Mouse (Mus musculus) brain, adult 2 months (tissue): ENCODE measurements around the gene Slc4a4.

Experiments
- DNase-seq: peaks from one replicate; pipeline ENCODE4 v3.0.0; 2011; ENCODE audit warnings: low read depth, low spot score

The Slc4a4 gene

DNA sequence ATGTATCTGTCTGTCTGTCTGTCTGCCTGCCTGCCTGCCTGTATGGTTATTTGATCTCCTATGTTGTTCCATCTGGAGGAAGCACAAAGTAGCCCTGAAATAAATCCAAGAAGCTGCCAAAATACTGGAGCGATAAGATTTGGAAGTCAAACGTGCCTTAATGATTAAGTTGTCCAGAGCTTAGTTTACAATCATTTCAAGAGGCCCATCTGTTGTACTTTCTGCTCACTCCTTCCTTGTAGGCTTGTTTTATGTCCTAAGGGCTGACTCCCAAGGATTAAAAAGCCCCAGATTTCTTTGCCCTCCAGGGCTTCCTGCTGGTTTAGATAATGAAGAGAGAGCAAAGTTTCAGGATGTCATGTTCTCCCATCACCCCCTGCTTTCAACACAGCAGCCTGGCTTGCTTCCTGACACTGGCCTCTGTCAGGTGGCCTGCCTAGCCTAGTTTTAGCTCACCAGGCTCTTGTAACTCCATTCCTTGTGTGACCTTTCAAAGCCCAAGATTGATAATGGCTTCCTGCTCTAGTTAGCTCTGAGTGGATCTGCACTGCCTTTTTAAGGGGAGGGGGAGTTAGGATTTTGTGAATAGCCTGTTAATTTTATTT is 262.9 kb downstream of the Slc4a4 start:
- peak; percentile 26 for DNase-seq

DNA sequence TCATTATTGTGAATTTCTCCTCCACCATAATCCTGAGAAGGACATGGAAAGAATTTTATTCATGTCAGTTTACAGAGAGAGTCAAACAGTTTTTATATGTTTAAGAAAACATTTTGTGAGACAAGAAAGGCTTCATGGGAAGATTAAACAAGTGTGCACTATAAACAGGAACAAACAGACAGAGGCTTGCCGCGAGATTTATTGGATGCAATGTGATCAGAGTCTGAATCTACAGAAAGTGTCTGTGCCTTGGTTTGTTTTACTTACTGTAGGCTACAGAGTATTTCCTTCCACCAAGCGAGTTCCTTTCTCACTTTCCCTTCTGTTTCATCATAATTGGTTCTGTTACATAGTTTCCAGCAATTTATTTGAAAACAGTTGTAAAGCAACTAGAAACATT is 264.5 kb downstream of the Slc4a4 start:
- DNase-seq: no peak

DNA sequence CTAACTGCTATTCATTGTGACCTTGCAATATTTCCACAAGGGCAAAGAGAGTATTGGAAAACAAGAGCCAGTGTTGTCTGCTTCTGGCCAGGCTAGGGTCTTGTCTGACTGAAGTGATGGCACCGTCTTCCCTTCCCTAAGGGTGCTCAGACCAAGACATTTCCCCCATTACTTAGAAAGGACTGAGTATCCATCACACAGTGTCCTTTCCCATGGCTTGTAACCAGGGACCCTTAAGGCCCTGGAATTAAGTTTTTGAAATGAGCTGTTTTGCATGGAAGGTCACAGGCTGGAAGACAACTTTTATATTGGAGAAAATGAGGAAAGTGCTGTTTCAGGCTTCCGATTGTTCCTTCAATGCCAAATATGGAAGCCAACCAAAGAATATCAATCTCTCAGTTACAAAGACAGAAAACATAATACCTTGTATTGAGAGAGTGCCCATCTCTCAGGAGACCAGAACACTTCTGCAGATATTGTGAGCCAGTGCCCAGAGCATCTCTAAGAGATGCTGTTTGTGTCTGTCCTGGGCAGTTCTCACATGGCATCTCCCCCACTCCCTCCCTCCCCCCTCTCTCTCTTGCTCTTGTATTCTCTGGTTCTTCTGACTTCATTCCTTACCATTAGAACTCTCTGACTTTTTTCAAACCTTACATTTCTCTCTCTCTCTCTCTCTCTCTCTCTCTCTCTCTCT is 284.6 kb downstream of the Slc4a4 start:
- no peak for DNase-seq

DNA sequence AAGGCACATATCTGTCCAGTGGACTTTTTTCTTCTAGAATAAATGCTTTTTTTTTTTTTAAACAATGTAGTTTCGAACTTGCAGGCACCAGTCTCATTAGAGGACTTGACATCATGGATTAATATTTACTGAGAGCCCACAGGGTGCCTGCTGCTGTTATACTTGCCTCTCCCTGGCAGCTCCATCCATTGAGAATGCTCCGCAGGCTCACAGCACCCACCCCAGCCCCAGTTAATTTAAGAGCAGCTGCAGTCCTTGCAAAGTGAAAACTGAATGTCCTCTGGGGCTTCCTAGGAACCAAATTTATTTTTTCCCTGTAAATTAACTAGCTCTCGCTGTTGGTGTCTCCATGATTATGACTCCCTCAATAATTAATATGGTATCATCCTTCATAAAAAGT is 303.4 kb downstream of the Slc4a4 start:
- peak; percentile 15 for DNase-seq

DNA sequence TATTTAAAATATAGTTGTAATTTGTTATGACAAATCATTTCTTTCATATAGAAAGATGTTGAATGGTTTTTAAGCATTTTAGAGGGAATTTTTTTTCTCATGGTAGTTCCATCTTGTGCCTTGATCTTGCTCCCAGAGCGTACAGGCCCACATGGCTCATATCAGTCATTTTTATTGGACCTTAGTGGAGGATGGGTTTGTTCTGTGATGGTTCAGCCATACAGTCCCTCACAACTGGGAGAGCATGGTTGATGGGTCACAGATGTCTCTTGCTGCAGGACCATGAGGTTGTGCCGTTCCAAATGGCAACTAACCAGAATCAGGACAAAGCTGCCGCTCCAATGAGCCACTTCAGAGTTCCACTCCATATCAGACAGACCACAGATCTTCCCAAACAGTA is 308.0 kb downstream of the Slc4a4 start:
- no peak for DNase-seq

DNA sequence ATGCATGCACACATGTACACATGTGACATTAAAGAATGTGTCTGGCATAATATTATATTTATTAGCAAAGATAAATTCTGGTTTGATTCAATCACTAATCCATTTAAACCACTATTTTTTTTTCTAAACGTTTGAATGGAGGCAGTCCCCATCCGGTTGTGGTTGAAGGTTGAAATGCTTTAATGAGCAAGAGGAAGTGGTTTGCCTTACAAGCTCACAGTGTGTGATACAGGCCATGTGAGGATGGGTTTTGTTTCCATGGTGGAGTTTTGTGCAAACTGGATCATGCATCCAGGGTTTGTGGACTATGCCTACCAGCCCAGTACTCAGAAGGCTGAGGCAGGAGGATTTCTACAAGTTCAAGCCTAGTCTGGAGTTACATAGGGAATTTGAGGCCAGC is 311.9 kb downstream of the Slc4a4 start:
- DNase-seq: no peak

DNA sequence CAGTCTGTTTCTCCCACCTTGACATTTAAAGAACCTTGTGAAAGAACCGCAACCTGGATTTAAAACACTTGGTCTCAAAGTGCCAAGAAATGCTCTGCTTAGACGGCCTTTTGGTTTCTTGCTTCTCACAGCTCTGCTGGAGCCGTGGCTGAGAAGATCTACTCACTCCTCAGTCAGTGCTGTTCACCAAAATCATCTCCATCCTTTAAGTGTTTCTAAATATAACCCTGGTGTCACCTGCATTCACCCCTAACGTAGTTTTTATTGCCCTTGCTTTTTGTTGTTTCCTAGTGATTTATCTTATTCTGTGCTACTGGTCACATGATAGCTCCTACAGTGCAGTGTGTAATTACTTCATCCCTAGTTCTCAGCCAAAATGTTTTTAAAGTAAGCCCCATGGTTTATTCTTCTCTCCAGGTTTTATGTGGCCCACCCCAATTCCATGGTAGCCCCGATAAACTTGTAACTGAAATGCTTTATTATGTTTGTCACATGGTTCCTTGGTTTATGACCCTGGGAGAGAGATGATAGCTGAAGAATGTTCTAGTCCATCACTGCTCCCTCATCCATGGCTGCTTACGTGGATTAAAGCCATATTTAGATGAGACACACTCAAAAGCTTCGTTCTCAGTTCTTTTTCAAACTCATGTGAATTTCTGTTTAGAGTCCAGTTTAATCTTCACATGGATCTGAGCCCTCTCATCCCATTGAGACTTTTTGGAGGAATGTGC is 323.5 kb downstream of the Slc4a4 start:
- no peak for DNase-seq

DNA sequence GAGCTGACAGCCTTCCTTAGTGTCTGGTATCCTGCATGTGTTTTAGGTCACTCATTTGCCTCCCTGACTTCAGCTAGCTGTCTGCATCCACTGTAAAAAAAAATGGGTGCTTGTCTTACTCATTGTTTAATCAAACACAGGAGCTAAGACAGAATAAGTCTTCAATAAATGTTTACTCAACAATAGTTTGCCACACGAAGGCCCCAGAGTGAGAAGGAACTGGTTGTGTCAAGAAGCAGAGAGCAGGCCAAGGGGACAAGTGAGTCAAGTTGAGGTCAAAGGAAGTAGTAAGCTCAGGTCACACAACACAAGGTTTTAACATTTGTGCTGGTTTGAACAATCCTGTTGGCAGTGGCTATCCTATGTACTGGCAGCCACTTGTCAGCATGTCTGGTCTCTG is 324.4 kb downstream of the Slc4a4 start:
- no peak for DNase-seq

DNA sequence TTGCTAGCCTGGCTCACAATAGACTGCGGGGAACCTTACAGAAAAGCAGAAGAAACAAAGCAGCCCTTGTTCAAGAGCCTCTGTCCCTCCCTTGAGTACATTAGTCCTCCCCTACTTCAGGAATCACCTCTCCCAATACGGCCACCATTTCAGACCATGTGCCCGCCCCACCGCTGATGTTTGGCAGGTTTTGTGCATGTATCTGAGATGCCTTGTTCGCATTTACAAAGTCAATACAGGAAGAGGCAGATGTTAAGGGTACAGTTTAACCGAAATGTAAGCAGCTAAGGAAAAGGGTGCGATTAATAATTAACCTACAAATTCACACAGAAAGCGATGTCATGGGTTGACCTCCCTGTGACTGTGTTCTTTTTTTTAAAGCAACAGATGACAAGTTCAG is 331.6 kb downstream of the Slc4a4 start:
- DNase-seq: no peak

DNA sequence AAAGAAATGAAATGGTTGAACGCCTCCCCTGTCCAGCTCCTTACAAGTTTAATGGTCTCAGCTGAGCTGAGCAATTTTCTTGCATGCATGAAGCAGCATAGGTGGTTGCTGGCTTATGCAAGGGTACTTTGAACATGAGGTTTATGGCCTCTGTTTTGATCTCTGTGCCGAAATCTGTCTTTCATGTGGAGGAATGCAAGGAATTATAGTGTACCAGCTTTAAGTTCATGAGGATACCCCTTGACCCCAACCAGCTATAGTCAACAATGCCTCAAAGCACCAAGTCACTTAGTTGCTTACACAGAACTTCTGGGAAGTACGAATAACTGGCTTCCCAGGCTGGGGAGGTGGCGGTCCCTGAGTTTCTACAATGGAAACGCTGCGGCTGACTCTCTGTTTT is 332.1 kb downstream of the Slc4a4 start:
- DNase-seq: no peak

DNA sequence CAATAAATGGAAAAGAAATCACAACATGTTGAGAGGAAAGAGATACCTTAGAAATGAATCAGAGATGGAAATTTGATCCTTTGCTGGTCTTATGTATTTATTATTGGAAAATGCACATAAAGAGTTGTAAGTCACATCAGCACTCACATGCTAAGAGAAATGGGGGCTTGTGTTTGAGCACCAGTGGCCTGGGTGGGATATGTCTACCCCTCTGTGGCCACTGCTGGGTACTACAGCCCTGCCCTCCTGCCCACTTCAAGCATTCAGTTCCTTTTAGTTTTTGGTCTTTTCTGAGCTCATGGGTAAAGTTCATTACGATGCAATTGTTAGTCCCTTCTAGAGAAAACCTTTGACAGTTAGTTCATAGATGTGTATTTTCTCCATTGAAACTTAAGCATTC is 335.0 kb downstream of the Slc4a4 start:
- DNase-seq: peak; percentile 50

DNA sequence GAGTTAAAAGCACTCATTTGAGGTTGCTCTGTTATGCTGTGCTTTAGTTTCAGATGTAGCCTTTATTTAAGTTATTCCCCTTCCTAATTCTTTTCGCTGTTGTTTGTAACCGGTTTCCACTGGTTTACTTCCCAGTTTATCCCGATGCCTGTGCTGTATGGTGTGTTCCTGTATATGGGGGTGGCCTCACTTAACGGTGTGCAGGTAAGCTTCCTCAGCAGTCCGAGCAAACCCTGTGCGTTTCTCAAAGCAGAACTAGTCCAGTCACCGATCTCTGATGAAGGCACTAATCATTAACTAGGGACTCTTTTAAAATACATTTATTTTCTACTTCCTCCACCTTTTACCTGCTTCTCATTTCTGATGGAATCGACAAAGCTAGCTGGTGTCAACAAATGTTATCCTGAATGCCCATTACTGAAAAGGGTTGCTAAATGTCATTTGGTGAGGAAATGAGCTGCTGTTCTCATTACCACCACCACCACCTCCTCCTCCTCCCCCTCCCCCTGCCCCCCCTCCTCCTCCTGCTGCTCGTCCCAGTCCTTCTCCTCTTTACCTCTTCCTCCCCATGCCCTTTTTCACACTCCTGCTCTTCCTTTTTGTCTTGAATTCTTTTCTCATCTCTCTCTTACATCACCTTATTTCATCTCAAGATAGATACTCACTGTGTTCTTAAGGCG is 336.6 kb downstream of the Slc4a4 start:
- no peak for DNase-seq

DNA sequence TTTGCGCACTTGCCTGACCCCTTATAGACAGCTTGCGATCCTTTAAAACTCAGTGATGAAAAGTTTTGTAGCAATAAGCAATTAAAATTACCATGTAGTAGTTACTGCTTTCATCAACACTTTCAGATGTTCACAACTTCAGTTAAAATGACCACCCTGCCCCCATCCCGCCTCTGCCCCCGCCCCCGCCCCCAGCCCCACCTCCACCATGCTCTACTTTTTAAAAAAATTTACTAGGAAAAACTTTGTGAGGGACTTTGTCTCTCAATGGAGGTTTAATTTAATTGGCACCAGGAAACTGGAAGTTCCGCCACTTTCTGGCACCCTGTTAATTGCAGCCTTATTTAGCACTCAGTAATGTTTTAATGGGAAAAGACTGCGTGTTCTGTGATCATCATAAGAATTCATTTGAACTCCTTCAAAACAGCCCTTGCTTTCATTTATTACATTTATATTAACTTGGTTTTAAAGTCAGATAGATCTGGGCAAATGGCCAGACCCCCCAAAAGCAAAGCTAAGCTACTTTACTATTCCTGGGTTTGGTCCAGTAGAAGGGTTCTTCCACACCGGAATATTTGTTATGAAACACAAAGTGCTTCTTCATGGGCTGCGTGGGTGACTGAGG is 337.2 kb downstream of the Slc4a4 start:
- peak; percentile 20 for DNase-seq

DNA sequence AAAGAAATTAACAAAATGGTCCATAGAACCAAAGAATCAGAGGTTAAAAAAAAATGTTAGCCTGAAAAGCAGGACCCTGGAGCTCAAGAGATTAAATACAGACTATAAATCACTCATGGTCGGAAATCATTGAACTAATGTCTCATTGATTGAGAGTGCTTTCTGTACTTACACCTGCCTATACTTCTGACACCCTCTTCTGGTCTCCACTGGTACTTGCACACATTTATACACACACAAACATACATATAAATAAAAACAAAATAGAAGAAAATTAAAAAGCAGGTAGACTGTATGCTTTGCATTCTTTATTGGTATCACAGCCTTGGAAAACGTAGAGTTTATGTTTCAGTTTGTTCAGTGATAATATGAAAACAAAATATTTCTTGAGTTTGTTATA is 341.3 kb downstream of the Slc4a4 start:
- no peak for DNase-seq

DNA sequence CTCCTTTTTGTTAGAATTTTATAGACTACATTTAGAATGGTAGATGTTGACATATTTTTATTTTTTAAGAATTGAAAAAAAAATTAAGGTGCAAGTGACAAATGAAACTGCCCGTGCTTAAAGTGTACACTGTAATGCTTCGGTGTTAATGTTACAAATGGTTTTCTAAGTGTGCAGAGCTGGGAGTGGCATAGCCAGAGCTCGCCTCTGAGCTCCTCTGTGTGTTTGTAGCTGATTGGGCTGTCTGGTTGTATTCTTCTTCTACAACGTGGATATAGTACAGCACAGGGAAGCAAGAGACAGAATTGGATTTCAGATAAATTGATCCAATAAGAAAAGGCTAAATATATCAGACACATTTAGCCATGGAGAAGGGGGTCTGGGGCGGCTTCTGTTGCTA is 343.0 kb downstream of the Slc4a4 start:
- DNase-seq: no peak

DNA sequence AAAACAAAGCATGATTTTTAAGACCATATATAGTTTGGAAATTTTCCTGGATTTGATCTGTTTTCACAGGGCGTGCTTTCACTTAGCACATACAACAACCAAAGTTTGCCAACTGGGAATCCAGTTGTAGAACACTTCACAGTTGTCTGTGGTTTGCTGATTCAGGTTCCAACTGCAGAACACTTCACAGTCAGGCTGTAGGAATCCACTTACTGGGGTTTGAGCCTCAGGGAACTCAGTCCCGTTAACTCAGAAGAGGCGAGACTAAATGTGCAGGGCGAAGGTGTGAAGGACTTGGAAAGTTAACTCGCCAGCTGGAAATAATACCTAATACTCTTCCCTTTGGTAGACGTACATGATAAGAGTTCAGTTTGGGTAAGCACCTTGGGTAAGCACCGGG is 345.7 kb downstream of the Slc4a4 start:
- no peak for DNase-seq

DNA sequence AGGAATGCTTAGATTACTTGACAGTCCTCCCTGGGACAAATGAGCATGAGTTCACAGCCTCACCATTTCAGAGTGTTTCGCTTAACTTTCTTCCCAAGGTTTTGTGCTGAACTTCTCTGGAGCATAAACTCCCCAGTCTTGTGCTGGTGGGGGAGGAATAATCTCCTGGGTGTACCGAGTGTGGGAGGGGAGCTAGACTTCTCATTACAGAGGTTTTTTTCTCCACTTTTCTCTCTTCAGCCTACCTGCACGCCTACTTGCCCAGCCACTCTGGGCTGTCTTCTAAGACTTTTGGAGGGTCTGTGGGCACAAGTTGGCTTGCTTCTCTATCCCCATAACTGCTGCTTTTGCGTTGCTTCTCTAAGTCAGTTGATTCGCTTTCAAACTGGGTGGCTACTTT is 365.2 kb downstream of the Slc4a4 start:
- DNase-seq: peak; percentile 56

DNA sequence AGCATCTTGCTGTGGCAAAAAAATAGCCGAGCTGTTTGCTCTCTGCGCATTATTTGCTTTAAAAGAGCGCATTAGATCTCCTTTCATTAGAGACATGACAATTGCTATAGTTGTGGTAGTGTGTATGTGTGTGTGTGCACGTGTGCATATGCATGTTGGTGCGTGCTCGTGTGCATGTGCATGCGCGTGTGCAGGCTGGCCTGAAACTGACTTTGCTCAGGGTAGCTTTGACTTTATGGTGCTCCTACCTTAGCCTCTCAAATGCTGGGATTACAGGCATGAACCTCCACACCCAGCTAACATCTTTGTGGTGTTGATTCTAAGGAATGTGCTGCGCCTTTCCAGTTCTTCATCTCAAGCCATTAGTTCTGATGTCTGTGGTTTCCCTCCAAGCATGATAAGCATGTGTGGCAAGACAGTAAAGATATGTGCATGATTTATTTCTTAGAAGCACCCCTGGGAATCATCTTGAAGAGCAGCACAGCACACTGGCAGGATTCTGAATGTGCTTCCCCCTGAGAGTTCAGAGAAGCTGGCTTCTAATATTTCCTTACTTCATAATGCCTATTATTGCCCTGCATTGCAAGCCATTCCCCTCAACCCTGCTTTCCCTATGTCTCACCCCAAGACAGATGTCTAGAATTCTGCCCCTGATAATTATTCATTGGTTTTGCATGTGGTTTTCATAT is 373.3 kb downstream of the Slc4a4 start:
- DNase-seq: no peak

DNA sequence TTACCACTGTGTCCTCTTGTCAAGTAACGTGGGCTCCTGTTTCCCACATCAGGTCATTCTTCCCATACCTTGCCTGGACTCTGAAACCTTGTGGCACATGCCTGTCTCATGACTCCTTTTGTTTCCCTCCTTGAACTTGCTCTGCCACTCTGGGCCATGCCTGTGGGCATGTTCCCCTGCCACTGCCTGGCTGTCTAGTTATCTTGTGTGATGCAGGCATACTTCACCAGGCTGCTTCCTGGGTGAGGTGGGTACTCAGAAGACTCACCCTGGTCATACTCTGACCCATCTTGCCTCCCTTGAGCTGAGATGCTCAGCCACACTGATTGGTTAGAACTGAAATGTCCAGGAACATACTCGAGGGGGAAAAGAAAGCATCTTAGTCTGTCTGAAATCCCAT is 390.4 kb downstream of the Slc4a4 start:
- no peak for DNase-seq

DNA sequence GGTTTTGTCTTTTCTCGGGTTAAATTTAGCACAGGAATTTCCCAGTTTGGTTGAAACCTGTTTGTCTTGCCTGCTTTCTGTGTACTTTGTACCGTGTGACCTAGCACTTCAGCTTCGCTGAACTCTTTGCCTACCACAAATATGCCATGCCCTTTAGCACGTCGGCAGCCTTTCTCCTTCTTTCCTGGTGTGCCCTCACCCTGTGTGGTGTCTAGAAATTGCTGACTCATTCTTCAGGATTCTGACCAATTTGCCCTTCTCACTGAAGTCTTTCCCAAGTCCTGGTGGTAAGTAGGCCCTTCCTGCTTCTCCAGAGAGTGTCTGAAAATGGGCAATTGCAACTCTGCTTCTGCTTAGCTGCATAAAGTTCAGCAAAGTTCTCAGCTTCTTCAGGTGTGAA is 391.0 kb downstream of the Slc4a4 start:
- DNase-seq: no peak

DNA sequence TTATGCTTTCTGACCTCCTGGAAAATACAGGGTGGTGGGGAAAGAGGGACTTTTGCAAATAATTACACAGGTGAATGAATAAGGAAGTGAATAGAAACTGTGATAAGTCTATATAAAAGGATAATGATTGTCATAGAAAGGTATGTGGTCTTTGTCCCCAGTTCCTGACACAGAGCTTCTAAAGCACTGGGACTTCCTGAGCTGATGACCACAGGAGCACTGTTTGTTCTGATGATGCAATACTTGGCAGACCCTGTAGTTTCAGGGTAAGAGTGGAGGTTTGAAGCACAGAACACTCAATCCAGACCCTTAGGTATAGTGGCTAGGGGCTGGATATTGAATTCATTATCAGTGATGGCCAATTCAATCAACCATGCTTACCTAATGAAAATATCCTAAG is 391.7 kb downstream of the Slc4a4 start:
- no peak for DNase-seq
